Mouse (Mus musculus): ENCODE results near the gene Anxa11. TPM values are rescaled to one million over a fixed set of nuclear protein-coding genes. Genes with fewer than 3 reads are reported as not detected.

Gene Anxa11
- polyA plus RNA-seq, 1 experiment from 2014 or later: 3.2 TPM

- 93% methylated on average over 13 of the region's 13 CpGs for WGBS
- no peak overlapping the region for H3K4me3 ChIP-seq (replicated peaks; ENCODE audit: low read length)
- H3K9me3 ChIP-seq (ENCODE audit: control insufficient read depth, low read length): no peaks in the 10 kb centered on the region
- H3K27me3 ChIP-seq (ENCODE audit: control insufficient read depth, insufficient read depth, low read length): no peaks in the 10 kb centered on the region
- ATAC-seq (ENCODE audit: low FRiP score) (no peak), DNase-seq (ENCODE audit: low spot score) (no peak)
- no peaks in the 10 kb centered on the region for H3K4me1 ChIP-seq (replicated peaks; ENCODE audit: control insufficient read depth, insufficient read depth, low read length)
- no peak overlapping the region for H3K27ac ChIP-seq
- H3K36me3 ChIP-seq (replicated peaks; ENCODE audit: control insufficient read depth, insufficient read depth): no peaks in the 10 kb centered on the region
- H3K9ac ChIP-seq: no peak overlapping the region
- H3K4me2 ChIP-seq (replicated peaks): no peak overlapping the region
Observed at GRCm38 (mm10) chr14:25861771-25862530, 20.0 kb downstream of the Anxa11 start.

- Histone ChIP-seq H3K27ac (no peak overlapping the region), H3K4me2 (replicated peaks) (no peak overlapping the region), H3K9me3 (ENCODE audit: control insufficient read depth, low read length) (no peaks in the 10 kb centered on the region), H3K4me3 (replicated peaks; ENCODE audit: low read length) (no peak overlapping the region), H3K4me1 (replicated peaks; ENCODE audit: control insufficient read depth, insufficient read depth, low read length) (no peaks in the 10 kb centered on the region), H3K36me3 (replicated peaks; ENCODE audit: control insufficient read depth, insufficient read depth) (no peaks in the 10 kb centered on the region), H3K9ac (no peak overlapping the region), H3K27me3 (ENCODE audit: control insufficient read depth, insufficient read depth, low read length) (no peaks in the 10 kb centered on the region)
- ATAC-seq (ENCODE audit: low FRiP score) (no peak), DNase-seq (ENCODE audit: low spot score) (no peak)
- WGBS: 94% methylated on average over 2 of the region's 2 CpGs
Observed at GRCm38 (mm10) chr14:25863721-25864120, 21.8 kb downstream of the Anxa11 start.

GRCm38 (mm10) chr14:25865251-25865650, 23.3 kb downstream of the Anxa11 start:
- Histone ChIP-seq H3K27ac (no peak overlapping the region), H3K4me3 (replicated peaks; ENCODE audit: low read length) (no peak overlapping the region), H3K27me3 (ENCODE audit: control insufficient read depth, insufficient read depth, low read length) (no peaks in the 10 kb centered on the region), H3K9me3 (ENCODE audit: control insufficient read depth, low read length) (no peaks in the 10 kb centered on the region), H3K4me2 (replicated peaks) (no peak overlapping the region), H3K36me3 (replicated peaks; ENCODE audit: control insufficient read depth, insufficient read depth) (no peaks in the 10 kb centered on the region), H3K9ac (no peak overlapping the region), H3K4me1 (replicated peaks; ENCODE audit: control insufficient read depth, insufficient read depth, low read length) (no peaks in the 10 kb centered on the region)
- ATAC-seq (ENCODE audit: low FRiP score) (no peak), DNase-seq (ENCODE audit: low spot score) (no peak)
- 87% methylated on average over 5 of the region's 5 CpGs for WGBS

- H3K4me1 ChIP-seq (replicated peaks; ENCODE audit: control insufficient read depth, insufficient read depth, low read length): no peaks in the 10 kb centered on the region
- 97% methylated on average over 6 of the region's 6 CpGs for WGBS
- H3K4me3 ChIP-seq (replicated peaks; ENCODE audit: low read length): no peak overlapping the region
- no peak overlapping the region for H3K27ac ChIP-seq
- no peak overlapping the region for H3K9ac ChIP-seq
- no peaks in the 10 kb centered on the region for H3K27me3 ChIP-seq (ENCODE audit: control insufficient read depth, insufficient read depth, low read length)
- DNase-seq (ENCODE audit: low spot score) (no peak), ATAC-seq (ENCODE audit: low FRiP score) (no peak)
- H3K36me3 ChIP-seq (replicated peaks; ENCODE audit: control insufficient read depth, insufficient read depth): no peaks in the 10 kb centered on the region
- no peaks in the 10 kb centered on the region for H3K9me3 ChIP-seq (ENCODE audit: control insufficient read depth, low read length)
- no peak overlapping the region for H3K4me2 ChIP-seq (replicated peaks)
Observed at GRCm38 (mm10) chr14:25866384-25866783, 24.4 kb downstream of the Anxa11 start.

GRCm38 (mm10) chr14:25866832-25867231, 24.9 kb downstream of the Anxa11 start:
- Histone ChIP-seq H3K4me1 (replicated peaks; ENCODE audit: control insufficient read depth, insufficient read depth, low read length) (no peaks in the 10 kb centered on the region), H3K4me2 (replicated peaks) (no peak overlapping the region), H3K27me3 (ENCODE audit: control insufficient read depth, insufficient read depth, low read length) (no peaks in the 10 kb centered on the region), H3K4me3 (replicated peaks; ENCODE audit: low read length) (no peak overlapping the region), H3K27ac (no peak overlapping the region), H3K36me3 (replicated peaks; ENCODE audit: control insufficient read depth, insufficient read depth) (no peaks in the 10 kb centered on the region), H3K9me3 (ENCODE audit: control insufficient read depth, low read length) (no peaks in the 10 kb centered on the region), H3K9ac (no peak overlapping the region)
- WGBS: 84% methylated on average over 11 of the region's 11 CpGs
- no peak for DNase-seq (ENCODE audit: low spot score)
- ATAC-seq (ENCODE audit: low FRiP score): no peak

GRCm38 (mm10) chr14:25867834-25868233, 25.9 kb downstream of the Anxa11 start:
- Histone ChIP-seq H3K27ac (no peak overlapping the region), H3K4me1 (replicated peaks; ENCODE audit: control insufficient read depth, insufficient read depth, low read length) (no peaks in the 10 kb centered on the region), H3K4me3 (replicated peaks; ENCODE audit: low read length) (no peak overlapping the region), H3K9ac (no peak overlapping the region), H3K27me3 (ENCODE audit: control insufficient read depth, insufficient read depth, low read length) (no peaks in the 10 kb centered on the region), H3K4me2 (replicated peaks) (no peak overlapping the region), H3K36me3 (replicated peaks; ENCODE audit: control insufficient read depth, insufficient read depth) (no peaks in the 10 kb centered on the region), H3K9me3 (ENCODE audit: control insufficient read depth, low read length) (no peaks in the 10 kb centered on the region)
- WGBS: 75% methylated on average over 6 of the region's 6 CpGs
- DNase-seq (ENCODE audit: low spot score) (no peak), ATAC-seq (ENCODE audit: low FRiP score) (no peak)

- H3K9ac ChIP-seq: no peak overlapping the region
- H3K4me2 ChIP-seq (replicated peaks): no peak overlapping the region
- no peaks in the 10 kb centered on the region for H3K4me1 ChIP-seq (replicated peaks; ENCODE audit: control insufficient read depth, insufficient read depth, low read length)
- no peaks in the 10 kb centered on the region for H3K9me3 ChIP-seq (ENCODE audit: control insufficient read depth, low read length)
- no peak for ATAC-seq (ENCODE audit: low FRiP score)
- no peaks in the 10 kb centered on the region for H3K36me3 ChIP-seq (replicated peaks; ENCODE audit: control insufficient read depth, insufficient read depth)
- H3K27ac ChIP-seq: no peak overlapping the region
- DNase-seq (ENCODE audit: low spot score): no peak
- 80% methylated on average over 3 of the region's 4 CpGs for WGBS
- no peaks in the 10 kb centered on the region for H3K27me3 ChIP-seq (ENCODE audit: control insufficient read depth, insufficient read depth, low read length)
- no peak overlapping the region for H3K4me3 ChIP-seq (replicated peaks; ENCODE audit: low read length)
Observed at GRCm38 (mm10) chr14:25868706-25869105, 26.8 kb downstream of the Anxa11 start.

- Histone ChIP-seq H3K9ac (no peak overlapping the region), H3K27ac (no peak overlapping the region), H3K4me3 (replicated peaks; ENCODE audit: low read length) (no peak overlapping the region), H3K4me1 (replicated peaks; ENCODE audit: control insufficient read depth, insufficient read depth, low read length) (no peaks in the 10 kb centered on the region), H3K27me3 (ENCODE audit: control insufficient read depth, insufficient read depth, low read length) (no peaks in the 10 kb centered on the region), H3K9me3 (ENCODE audit: control insufficient read depth, low read length) (no peaks in the 10 kb centered on the region), H3K4me2 (replicated peaks) (no peak overlapping the region), H3K36me3 (replicated peaks; ENCODE audit: control insufficient read depth, insufficient read depth) (no peaks in the 10 kb centered on the region)
- no peak for ATAC-seq (ENCODE audit: low FRiP score)
- DNase-seq (ENCODE audit: low spot score): no peak
- 60% methylated on average over 9 of the region's 9 CpGs for WGBS
Observed at GRCm38 (mm10) chr14:25869135-25869878, 27.4 kb downstream of the Anxa11 start.

GRCm38 (mm10) chr14:25872461-25873415, 30.8 kb downstream of the Anxa11 start:
- DNase-seq (ENCODE audit: low spot score) (no peak), ATAC-seq (ENCODE audit: low FRiP score) (no peak)
- H3K27ac ChIP-seq: 0 out of 2 replicates have a peak overlapping the region, but pooled peaks have one; percentile 33
- H3K4me3 ChIP-seq (replicated peaks; ENCODE audit: low read length): no peak overlapping the region
- no peaks in the 10 kb centered on the region for H3K27me3 ChIP-seq (ENCODE audit: control insufficient read depth, insufficient read depth, low read length)
- no peak overlapping the region for H3K9ac ChIP-seq
- H3K9me3 ChIP-seq (ENCODE audit: control insufficient read depth, low read length): no peaks in the 10 kb centered on the region
- no peaks in the 10 kb centered on the region for H3K4me1 ChIP-seq (replicated peaks; ENCODE audit: control insufficient read depth, insufficient read depth, low read length)
- WGBS: 71% methylated on average over 8 of the region's 8 CpGs
- H3K4me2 ChIP-seq (replicated peaks): no peak overlapping the region
- no peaks in the 10 kb centered on the region for H3K36me3 ChIP-seq (replicated peaks; ENCODE audit: control insufficient read depth, insufficient read depth)

Data from hindbrain, embryonic 14.5 days (tissue).